Mouse (Mus musculus): ENCODE measurements around the gene Plekha5. TPM values are rescaled to one million over a fixed set of nuclear protein-coding genes. Genes with fewer than 3 reads are reported as not detected.
"Not testable (repeated sequence)": the region's sequence is repeated elsewhere in the genome, so short reads cannot be mapped to it uniquely, and the experiment has no call there.

Plekha5 gene
- polyA plus RNA-seq, 1 experiment from 2014 or later = 50.7 TPM

- Histone ChIP-seq H3K4me1 (ENCODE audit: control insufficient read depth, insufficient read depth, low read length) (no peaks in the 10 kb centered on the region; the same call in none of the 2 replicates), H3K9me3 (ENCODE audit: control insufficient read depth, low read length) (no peaks in the 10 kb centered on the region), H3K9ac (replicated peaks; ENCODE audit: low read length) (no peak overlapping the region), H3K36me3 (ENCODE audit: control insufficient read depth, insufficient read depth, low read length) (no peaks in the 10 kb centered on the region), H3K4me3 (replicated peaks; ENCODE audit: low read depth, low read length) (no peak overlapping the region), H3K27ac (replicated peaks; ENCODE audit: low read depth, low read length) (no peak overlapping the region), H3K27me3 (ENCODE audit: control insufficient read depth, insufficient read depth, low read length) (no peaks in the 10 kb centered on the region), H3K4me2 (ENCODE audit: low read length) (no peak overlapping the region)
- ATAC-seq (ENCODE audit: low FRiP score, low TSS enrichment) (no peak), DNase-seq (no peak)
These were observed 65.7 kb downstream of the Plekha5 start for GRCm38 (mm10) chr6:140489570-140489969.

- no peak overlapping the region for H3K4me3 ChIP-seq (replicated peaks; ENCODE audit: low read depth, low read length)
- no peak for DNase-seq
- ATAC-seq (ENCODE audit: low FRiP score, low TSS enrichment) = no peak
- no peaks in the 10 kb centered on the region for H3K9me3 ChIP-seq (ENCODE audit: control insufficient read depth, low read length)
- no peaks in the 10 kb centered on the region; the same call in none of the 2 replicates for H3K4me1 ChIP-seq (ENCODE audit: control insufficient read depth, insufficient read depth, low read length)
- no peak overlapping the region for H3K9ac ChIP-seq (replicated peaks; ENCODE audit: low read length)
- H3K4me2 ChIP-seq (ENCODE audit: low read length) = no peak overlapping the region
- 81% methylated on average over 4 of the region's 4 CpGs for WGBS
- H3K27ac ChIP-seq (replicated peaks; ENCODE audit: low read depth, low read length) = no peak overlapping the region
- H3K27me3 ChIP-seq (ENCODE audit: control insufficient read depth, insufficient read depth, low read length) = no peaks in the 10 kb centered on the region
- no peaks in the 10 kb centered on the region for H3K36me3 ChIP-seq (ENCODE audit: control insufficient read depth, insufficient read depth, low read length)
These were observed 66.4 kb downstream of the Plekha5 start for GRCm38 (mm10) chr6:140490220-140490619.

GRCm38 (mm10) chr6:140490921-140491537 lies 67.2 kb downstream of the Plekha5 start:
- ATAC-seq (ENCODE audit: low FRiP score, low TSS enrichment) (0 out of 2 replicates have a peak, but pooled peaks have one; percentile 8), DNase-seq (no peak)
- H3K9me3 ChIP-seq (ENCODE audit: control insufficient read depth, low read length) = no peaks in the 10 kb centered on the region
- no peaks in the 10 kb centered on the region for H3K27me3 ChIP-seq (ENCODE audit: control insufficient read depth, insufficient read depth, low read length)
- H3K36me3 ChIP-seq (ENCODE audit: control insufficient read depth, insufficient read depth, low read length) = no peaks in the 10 kb centered on the region
- 0 out of 2 replicates have a peak overlapping the region, but pooled peaks have one; percentile 14 for H3K27ac ChIP-seq (replicated peaks; ENCODE audit: low read depth, low read length)
- H3K9ac ChIP-seq (replicated peaks; ENCODE audit: low read length) = no peak overlapping the region
- no peak overlapping the region; the same call in 1 of the 2 replicates for H3K4me2 ChIP-seq (ENCODE audit: low read length)
- WGBS = 74% methylated on average over 18 of the region's 18 CpGs
- no peaks in the 10 kb centered on the region; the same call in none of the 2 replicates for H3K4me1 ChIP-seq (ENCODE audit: control insufficient read depth, insufficient read depth, low read length)
- H3K4me3 ChIP-seq (replicated peaks; ENCODE audit: low read depth, low read length) = no peak overlapping the region

- 71% methylated on average over 6 of the region's 6 CpGs for WGBS
- no peak overlapping the region for H3K9ac ChIP-seq (replicated peaks; ENCODE audit: low read length)
- H3K4me3 ChIP-seq (replicated peaks; ENCODE audit: low read depth, low read length) = no peak overlapping the region
- H3K27me3 ChIP-seq (ENCODE audit: control insufficient read depth, insufficient read depth, low read length) = no peaks in the 10 kb centered on the region
- no peaks in the 10 kb centered on the region for H3K36me3 ChIP-seq (ENCODE audit: control insufficient read depth, insufficient read depth, low read length)
- no peak overlapping the region for H3K4me2 ChIP-seq (ENCODE audit: low read length)
- no peak for ATAC-seq (ENCODE audit: low FRiP score, low TSS enrichment)
- H3K4me1 ChIP-seq (ENCODE audit: control insufficient read depth, insufficient read depth, low read length) = no peaks in the 10 kb centered on the region; the same call in none of the 2 replicates
- no peaks in the 10 kb centered on the region for H3K9me3 ChIP-seq (ENCODE audit: control insufficient read depth, low read length)
- DNase-seq = no peak
- H3K27ac ChIP-seq (replicated peaks; ENCODE audit: low read depth, low read length) = no peak overlapping the region
These were observed 68.2 kb downstream of the Plekha5 start for GRCm38 (mm10) chr6:140492043-140492442.

- DNase-seq (no peak), ATAC-seq (ENCODE audit: low FRiP score, low TSS enrichment) (no peak)
- no peaks in the 10 kb centered on the region for H3K36me3 ChIP-seq (ENCODE audit: control insufficient read depth, insufficient read depth, low read length)
- no peaks in the 10 kb centered on the region for H3K9me3 ChIP-seq (ENCODE audit: control insufficient read depth, low read length)
- no peak overlapping the region for H3K27ac ChIP-seq (replicated peaks; ENCODE audit: low read depth, low read length)
- H3K9ac ChIP-seq (replicated peaks; ENCODE audit: low read length) = no peak overlapping the region
- H3K4me3 ChIP-seq (replicated peaks; ENCODE audit: low read depth, low read length) = no peak overlapping the region
- H3K4me2 ChIP-seq (ENCODE audit: low read length) = no peak overlapping the region
- H3K27me3 ChIP-seq (ENCODE audit: control insufficient read depth, insufficient read depth, low read length) = no peaks in the 10 kb centered on the region
- no peaks in the 10 kb centered on the region for H3K4me1 ChIP-seq (ENCODE audit: control insufficient read depth, insufficient read depth, low read length)
- 93% methylated on average over 3 of the region's 3 CpGs for WGBS
These were observed 74.2 kb downstream of the Plekha5 start for GRCm38 (mm10) chr6:140498074-140498473.

- WGBS = 92% methylated on average over 4 of the region's 4 CpGs
- H3K27ac ChIP-seq (replicated peaks; ENCODE audit: low read depth, low read length) = no peak overlapping the region
These were observed 75.1 kb downstream of the Plekha5 start for GRCm38 (mm10) chr6:140498958-140499357.

GRCm38 (mm10) chr6:140500829-140501228 lies 77.0 kb downstream of the Plekha5 start:
- not testable (repeated sequence) for H3K4me2 ChIP-seq (ENCODE audit: low read length); H3K9ac ChIP-seq (replicated peaks; ENCODE audit: low read length); H3K36me3 ChIP-seq (ENCODE audit: control insufficient read depth, insufficient read depth, low read length); DNase-seq; H3K4me3 ChIP-seq (replicated peaks; ENCODE audit: low read depth, low read length); ATAC-seq (ENCODE audit: low FRiP score, low TSS enrichment); H3K4me1 ChIP-seq (ENCODE audit: control insufficient read depth, insufficient read depth, low read length); H3K27ac ChIP-seq (replicated peaks; ENCODE audit: low read depth, low read length); H3K9me3 ChIP-seq (ENCODE audit: control insufficient read depth, low read length); H3K27me3 ChIP-seq (ENCODE audit: control insufficient read depth, insufficient read depth, low read length)
- 70% methylated on average over 1 of the region's 1 CpGs for WGBS

More at GRCm38 (mm10) chr6:140498958-140499357, 75.1 kb downstream of the Plekha5 start:
- ATAC-seq (ENCODE audit: low FRiP score, low TSS enrichment) = no peak
- Histone ChIP-seq H3K36me3 (ENCODE audit: control insufficient read depth, insufficient read depth, low read length) (no peaks in the 10 kb centered on the region), H3K4me1 (ENCODE audit: control insufficient read depth, insufficient read depth, low read length) (no peaks in the 10 kb centered on the region), H3K4me3 (replicated peaks; ENCODE audit: low read depth, low read length) (no peak overlapping the region), H3K9me3 (ENCODE audit: control insufficient read depth, low read length) (no peaks in the 10 kb centered on the region), H3K27me3 (ENCODE audit: control insufficient read depth, insufficient read depth, low read length) (no peaks in the 10 kb centered on the region), H3K9ac (replicated peaks; ENCODE audit: low read length) (no peak overlapping the region), H3K4me2 (ENCODE audit: low read length) (no peak overlapping the region)
- no peak for DNase-seq

GRCm38 (mm10) chr6:140501841-140502240 lies 78.0 kb downstream of the Plekha5 start:
- no peak overlapping the region for H3K4me3 ChIP-seq (replicated peaks; ENCODE audit: low read depth, low read length)
- H3K27ac ChIP-seq (replicated peaks; ENCODE audit: low read depth, low read length) = 0 out of 2 replicates have a peak overlapping the region, but pooled peaks have one; percentile 32
- H3K9me3 ChIP-seq (ENCODE audit: control insufficient read depth, low read length) = no peaks in the 10 kb centered on the region
- no peak overlapping the region for H3K9ac ChIP-seq (replicated peaks; ENCODE audit: low read length)
- no peaks in the 10 kb centered on the region for H3K4me1 ChIP-seq (ENCODE audit: control insufficient read depth, insufficient read depth, low read length)
- ATAC-seq (ENCODE audit: low FRiP score, low TSS enrichment) = no peak
- H3K4me2 ChIP-seq (ENCODE audit: low read length) = no peak overlapping the region
- H3K36me3 ChIP-seq (ENCODE audit: control insufficient read depth, insufficient read depth, low read length) = no peaks in the 10 kb centered on the region
- 86% methylated on average over 7 of the region's 7 CpGs for WGBS
- no peaks in the 10 kb centered on the region for H3K27me3 ChIP-seq (ENCODE audit: control insufficient read depth, insufficient read depth, low read length)
- DNase-seq = no peak

- Histone ChIP-seq H3K9ac (replicated peaks; ENCODE audit: low read length) (no peak overlapping the region), H3K9me3 (ENCODE audit: control insufficient read depth, low read length) (no peaks in the 10 kb centered on the region), H3K36me3 (ENCODE audit: control insufficient read depth, insufficient read depth, low read length) (no peaks in the 10 kb centered on the region), H3K4me1 (ENCODE audit: control insufficient read depth, insufficient read depth, low read length) (peaks cover 11% of the 10 kb centered on the region; the same call in 1 of the 2 replicates), H3K4me3 (replicated peaks; ENCODE audit: low read depth, low read length) (no peak overlapping the region), H3K4me2 (ENCODE audit: low read length) (no peak overlapping the region), H3K27me3 (ENCODE audit: control insufficient read depth, insufficient read depth, low read length) (no peaks in the 10 kb centered on the region), H3K27ac (replicated peaks; ENCODE audit: low read depth, low read length) (no peak overlapping the region)
- 87% methylated on average over 9 of the region's 10 CpGs for WGBS
- ATAC-seq (ENCODE audit: low FRiP score, low TSS enrichment) = no peak
- no peak for DNase-seq
These were observed 80.9 kb downstream of the Plekha5 start for GRCm38 (mm10) chr6:140504796-140505195.
